Mouse (Mus musculus) intestine, embryonic 14.5 days (tissue): ENCODE measurements around the gene Rundc3a. TPM values are rescaled to one million over a fixed set of nuclear protein-coding genes. Genes with fewer than 3 reads are reported as not detected.
"Not testable (repeated sequence)": the region's sequence is repeated elsewhere in the genome, so short reads cannot be mapped to it uniquely, and the experiment has no call there.

Experiments used
- ATAC-seq: fragments of 200-750 bp; cut with Nextera tagmentation; replicated peaks from 2 replicates; pipeline ENCODE4 v1.8.0; 2017; ENCODE audit warnings: low read depth, moderate number of reproducible peaks, moderate TSS enrichment, moderate library complexity; ENCODE audit not compliant: low FRiP score, low TSS enrichment
- DNase-seq: peaks from one replicate; pipeline ENCODE4 v3.0.0-alpha.2; 2018; ENCODE audit warnings: low spot score
- H3K27ac ChIP-seq: fragments of 300-500 bp; sonication (generic); 2 replicates; pipeline ENCODE4 v1.5.1; 2014; ENCODE audit warnings: low read depth, mild to moderate bottlenecking, control low read depth
- H3K27me3 ChIP-seq: fragments of 300-500 bp; sonication (generic); replicated peaks from 2 replicates; pipeline ENCODE4 v1.6.1; 2014; ENCODE audit warnings: low read length, control low read depth; ENCODE audit not compliant: control insufficient read depth, insufficient read depth
- H3K36me3 ChIP-seq: fragments of 300-500 bp; sonication (generic); 2 replicates; pipeline ENCODE4 v1.6.1; 2014; ENCODE audit warnings: low read length, control low read depth; ENCODE audit not compliant: control insufficient read depth, insufficient read depth
- H3K4me1 ChIP-seq: fragments of 300-500 bp; sonication (generic); replicated peaks from 2 replicates; pipeline ENCODE4 v1.6.1; 2014; ENCODE audit warnings: low read length, control low read depth, mixed read lengths; ENCODE audit not compliant: control insufficient read depth, insufficient read depth
- H3K4me2 ChIP-seq: fragments of 300-500 bp; sonication (generic); 2 replicates; pipeline ENCODE4 v1.6.1; 2014; ENCODE audit warnings: low read length
- H3K4me3 ChIP-seq: fragments of 300-500 bp; sonication (generic); 2 replicates; pipeline ENCODE4 v1.5.1; 2014; ENCODE audit warnings: low read depth, low read length, control low read depth, mixed read lengths
- H3K9ac ChIP-seq: fragments of 300-500 bp; sonication (generic); 2 replicates; pipeline ENCODE4 v1.6.1; 2014; ENCODE audit warnings: mild to moderate bottlenecking, low read length
- H3K9me3 ChIP-seq: fragments of 300-500 bp; sonication (generic); 2 replicates; pipeline ENCODE4 v1.6.1; 2016; ENCODE audit warnings: low read length, control low read depth; ENCODE audit not compliant: control insufficient read depth
- WGBS: fragments of 180-500 bp; shearing (Covaris S2); extraction: QIAGEN DNeasy Blood & Tissue Kit; methylation state at CpG from one replicate; pipeline ENCODE4 v1.1.7; 2014; 5-methylcytosine and 5-hydroxymethylcytosine counted together
- polyA plus RNA-seq: library from polyadenylated mRNA; unstranded; fragments of >200 nt; fragmentation: Nextera tagmentation; extraction: Ambion mirVana; gene quantifications from 2 replicates; pipeline ENCODE4 v1.2.1, GENCODE M21; 2014

Rundc3a gene
- polyA plus RNA-seq, 1 experiment from 2014 or later, result 10.0 TPM

GRCm38 (mm10) chr11:102381341-102382100 lies 11.7 kb upstream of the Rundc3a start:
- H3K4me2 ChIP-seq, result no peak overlapping the region
- no peak overlapping the region for H3K9ac ChIP-seq
- H3K4me3 ChIP-seq, result no peak overlapping the region
- ATAC-seq (0 out of 2 replicates have a peak, but pooled peaks have one; percentile 50), DNase-seq (no peak)
- no peaks in the 10 kb centered on the region for H3K36me3 ChIP-seq
- 38% methylated on average over 4 of the region's 4 CpGs for WGBS
- peaks cover under 1% of the 10 kb centered on the region; the same call in 1 of the 2 replicates for H3K4me1 ChIP-seq
- H3K27me3 ChIP-seq, result no peaks in the 10 kb centered on the region
- H3K9me3 ChIP-seq, result peaks cover 5% of the 10 kb centered on the region; the same call in 1 of the 2 replicates
- no peak overlapping the region for H3K27ac ChIP-seq

- peaks cover 5% of the 10 kb centered on the region; the same call in 1 of the 2 replicates for H3K9me3 ChIP-seq
- no peak for DNase-seq
- no peak overlapping the region for H3K4me3 ChIP-seq
- no peaks in the 10 kb centered on the region for H3K36me3 ChIP-seq
- ATAC-seq, result no peak
- no peak overlapping the region for H3K27ac ChIP-seq
- no peaks in the 10 kb centered on the region for H3K27me3 ChIP-seq
- H3K9ac ChIP-seq, result no peak overlapping the region
- whole genome bisulfite sequencing, result 85% methylated on average over 3 of the region's 3 CpGs
- H3K4me1 ChIP-seq, result no peaks in the 10 kb centered on the region
- no peak overlapping the region for H3K4me2 ChIP-seq
Observed at GRCm38 (mm10) chr11:102382794-102383193, 10.4 kb upstream of the Rundc3a start.

GRCm38 (mm10) chr11:102383365-102384136 lies 9.7 kb upstream of the Rundc3a start:
- Histone ChIP-seq H3K36me3 (no peaks in the 10 kb centered on the region), H3K9ac (no peak overlapping the region), H3K4me1 (no peaks in the 10 kb centered on the region), H3K4me3 (no peak overlapping the region), H3K27me3 (no peaks in the 10 kb centered on the region), H3K4me2 (no peak overlapping the region), H3K9me3 (peaks cover 5% of the 10 kb centered on the region; the same call in 1 of the 2 replicates), H3K27ac (no peak overlapping the region)
- DNase-seq (no peak), ATAC-seq (no peak)
- WGBS, result 83% methylated on average over 1 of the region's 1 CpGs

- Histone ChIP-seq H3K9me3 (no peaks in the 10 kb centered on the region), H3K9ac (no peak overlapping the region), H3K4me3 (no peak overlapping the region), H3K36me3 (no peaks in the 10 kb centered on the region), H3K27me3 (no peaks in the 10 kb centered on the region), H3K27ac (no peak overlapping the region), H3K4me2 (no peak overlapping the region), H3K4me1 (no peaks in the 10 kb centered on the region)
- 64% methylated on average over 2 of the region's 2 CpGs for WGBS
- DNase-seq, result no peak
- ATAC-seq, result no peak
Observed at GRCm38 (mm10) chr11:102384418-102384817, 8.8 kb upstream of the Rundc3a start.

- no peaks in the 10 kb centered on the region for H3K36me3 ChIP-seq
- no peak overlapping the region for H3K27ac ChIP-seq
- H3K4me2 ChIP-seq, result no peak overlapping the region
- no peak overlapping the region for H3K4me3 ChIP-seq
- WGBS, result 46% methylated on average over 4 of the region's 4 CpGs
- no peaks in the 10 kb centered on the region for H3K9me3 ChIP-seq
- H3K4me1 ChIP-seq, result no peaks in the 10 kb centered on the region
- ATAC-seq, result no peak
- no peaks in the 10 kb centered on the region for H3K27me3 ChIP-seq
- no peak for DNase-seq
- H3K9ac ChIP-seq, result no peak overlapping the region
Observed at GRCm38 (mm10) chr11:102385075-102385474, 8.1 kb upstream of the Rundc3a start.

GRCm38 (mm10) chr11:102386121-102386520 lies 7.1 kb upstream of the Rundc3a start:
- ATAC-seq (no peak), DNase-seq (no peak)
- WGBS, result 56% methylated on average over 5 of the region's 5 CpGs
- no peaks in the 10 kb centered on the region for H3K4me1 ChIP-seq
- no peaks in the 10 kb centered on the region for H3K27me3 ChIP-seq
- no peak overlapping the region for H3K4me2 ChIP-seq
- H3K27ac ChIP-seq, result no peak overlapping the region
- H3K4me3 ChIP-seq, result no peak overlapping the region
- no peaks in the 10 kb centered on the region for H3K9me3 ChIP-seq
- H3K36me3 ChIP-seq, result no peaks in the 10 kb centered on the region
- H3K9ac ChIP-seq, result no peak overlapping the region

- H3K4me1 ChIP-seq, result peaks cover 10% of the 10 kb centered on the region
- H3K9ac ChIP-seq, H3K36me3 ChIP-seq, DNase-seq, ATAC-seq, H3K27me3 ChIP-seq, H3K4me2 ChIP-seq, H3K9me3 ChIP-seq, H3K27ac ChIP-seq, H3K4me3 ChIP-seq: not testable (repeated sequence)
- WGBS, result 86% methylated on average over 4 of the region's 5 CpGs
Observed at GRCm38 (mm10) chr11:102389436-102389835, 3.8 kb upstream of the Rundc3a start.

GRCm38 (mm10) chr11:102392441-102393237 lies 564 bp upstream of the Rundc3a start:
- H3K4me3 ChIP-seq, result peak overlapping the region; percentile 39
- H3K9ac ChIP-seq, result no peak overlapping the region
- H3K27me3 ChIP-seq, result peaks cover 8% of the 10 kb centered on the region; the same call in 1 of the 2 replicates
- ATAC-seq, result 0 out of 2 replicates have a peak, but pooled peaks have one; percentile 33
- no peaks in the 10 kb centered on the region for H3K36me3 ChIP-seq
- peaks cover 10% of the 10 kb centered on the region for H3K4me1 ChIP-seq
- WGBS, result 16% methylated on average over 15 of the region's 15 CpGs
- DNase-seq, result no peak
- H3K27ac ChIP-seq, result 0 out of 2 replicates have a peak overlapping the region, but pooled peaks have one; percentile 27
- H3K9me3 ChIP-seq, result no peaks in the 10 kb centered on the region
- peak overlapping the region; percentile 88 for H3K4me2 ChIP-seq
